Mouse (Mus musculus) CD4-positive, CD25-positive, alpha-beta regulatory T cell, adult 4 months (primary cell): Measurements from ENCODE around the gene Gm4981. TPM values are rescaled to one million over a fixed set of nuclear protein-coding genes. Genes with fewer than 3 reads are reported as not detected.
A peak's percentile ranks its signal among the peaks of the same experiment; 100 is the strongest.
"Not testable (repeated sequence)": the region's sequence is repeated elsewhere in the genome, so short reads cannot be mapped to it uniquely, and the experiment has no call there.

ENCODE experiments used
- ATAC-seq: one replicate; pipeline ENCODE4 v1.8.0; 2017
- polyA plus RNA-seq, 2 experiments: library from polyadenylated mRNA; unstranded; fragments of 100-300 nt; shearing (Covaris generic); gene quantifications; one replicate each; pipeline ENCODE4 v1.2.1; 2017

Gm4981 gene
- not detected for polyA plus RNA-seq

DNA sequence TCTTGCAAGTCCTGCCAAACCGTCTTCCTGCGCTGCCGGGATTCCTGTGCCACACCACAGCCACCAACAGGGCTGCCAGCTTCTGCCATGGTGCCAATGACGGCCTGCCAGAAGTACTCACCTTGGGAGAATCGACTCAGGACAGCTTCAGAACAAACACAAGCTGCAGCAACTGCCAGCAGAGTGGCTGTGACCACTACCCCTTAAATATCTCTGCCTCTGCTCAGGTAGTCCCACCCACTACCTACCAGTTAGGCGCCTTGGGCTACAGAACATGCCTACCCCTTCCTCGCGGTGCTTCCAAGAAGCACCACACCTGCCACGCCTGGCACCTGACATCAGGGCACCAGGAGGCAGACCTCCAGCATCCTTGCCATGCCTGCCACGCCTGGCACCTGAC, at the start of gene Gm4981:
Gm4981 (minus strand) TSS at position 89 of the 400 bp plus-strand sequence.
- no peak for ATAC-seq

DNA sequence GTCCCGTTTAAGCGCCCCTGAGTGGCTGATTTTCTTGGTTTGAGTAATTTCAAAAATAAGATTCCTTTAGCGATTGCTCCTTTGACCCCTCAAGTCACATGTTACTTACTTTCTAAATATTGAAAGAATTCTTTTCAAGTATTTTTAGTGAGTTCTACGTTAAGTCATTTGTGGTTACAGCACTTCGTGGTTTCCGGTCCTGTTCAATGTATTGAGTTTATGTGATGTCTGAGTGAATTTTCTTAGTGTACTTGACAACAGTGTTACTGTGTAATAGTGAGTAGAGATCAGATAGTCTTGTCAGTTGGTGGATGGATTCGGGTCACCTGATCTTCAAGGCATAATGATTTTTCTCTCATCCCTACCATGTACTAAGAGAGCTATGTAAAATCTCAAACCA, 45.7 kb upstream of the Gm4981 start:
- peak; percentile 89 for ATAC-seq

DNA sequence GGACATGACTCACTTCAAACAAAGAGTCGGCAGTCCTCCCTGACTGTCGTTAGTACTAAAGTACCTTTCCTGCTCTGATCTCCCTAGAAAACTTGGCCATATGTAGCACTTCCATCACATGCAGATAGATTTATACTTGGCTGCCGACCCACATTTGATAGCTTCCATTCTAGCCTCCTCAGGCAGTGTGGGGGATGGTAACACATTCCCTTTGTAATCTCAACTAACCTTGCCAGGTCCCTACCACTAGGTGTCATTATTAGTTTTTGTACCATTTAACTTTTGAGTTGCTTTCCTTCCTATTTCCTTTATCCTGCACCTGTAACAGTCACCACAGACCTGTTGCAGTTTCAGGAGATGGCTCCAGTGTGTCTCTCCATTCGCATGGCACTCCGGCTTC, 22.0 kb upstream of the Gm4981 start:
- no peak for ATAC-seq

DNA sequence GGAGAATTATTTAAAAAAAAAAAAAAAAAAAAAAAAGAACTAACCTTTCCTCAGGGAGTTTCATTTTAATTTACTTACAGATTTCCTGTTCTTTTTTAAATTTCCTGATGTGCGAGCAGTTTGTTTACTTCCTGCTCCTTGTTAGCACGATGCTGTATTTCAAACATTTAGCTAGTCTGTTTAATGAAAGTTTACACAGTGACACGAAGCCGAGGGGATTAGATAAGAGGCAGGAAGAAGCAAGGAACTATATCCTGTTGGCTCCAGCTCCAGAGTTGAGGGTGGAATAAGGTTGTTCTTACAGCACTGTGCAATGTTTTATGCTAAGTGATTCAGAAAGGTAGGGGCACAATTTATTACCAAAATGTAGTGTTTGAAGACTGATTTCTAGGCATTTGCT, 19.5 kb upstream of the Gm4981 start:
- ATAC-seq = no peak

DNA sequence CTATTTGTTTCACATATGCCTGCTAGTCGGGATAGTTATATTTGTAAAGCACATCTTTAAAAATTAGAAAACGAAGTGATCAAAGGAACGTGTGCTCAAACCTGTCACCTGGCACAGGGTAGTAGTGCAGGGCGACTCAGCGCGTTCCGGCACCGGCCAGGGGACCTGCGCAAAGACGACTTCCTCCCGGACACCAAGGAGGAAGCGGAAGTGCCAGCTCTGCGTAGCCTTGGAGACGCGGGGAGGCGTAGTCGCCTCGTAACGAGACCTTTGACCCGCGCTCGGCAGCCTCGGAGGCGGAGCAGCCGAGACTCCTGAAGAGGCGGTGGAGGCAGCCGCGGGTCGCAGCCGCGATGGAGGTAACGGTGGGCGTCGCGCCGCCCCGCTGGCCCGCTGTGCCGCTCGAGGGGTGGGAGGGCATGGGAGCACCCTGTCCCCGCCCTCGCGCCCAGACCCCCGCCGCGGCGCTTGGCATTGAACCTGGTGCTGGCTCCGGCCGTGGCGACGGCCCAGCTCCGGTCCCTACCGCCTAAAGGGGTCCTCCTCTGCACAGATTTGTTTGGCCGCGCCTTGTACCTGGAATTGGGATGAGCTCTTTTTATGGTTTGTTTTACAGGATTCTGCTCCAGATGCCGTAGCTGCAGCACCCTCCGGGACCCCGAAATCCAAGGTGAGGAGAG, 18.9 kb upstream of the Gm4981 start, which contains the start of gene Gcc2:
Gcc2 (plus strand) TSS at position 285 of the 680 bp plus-strand sequence.
- ATAC-seq = peak; percentile 100

DNA sequence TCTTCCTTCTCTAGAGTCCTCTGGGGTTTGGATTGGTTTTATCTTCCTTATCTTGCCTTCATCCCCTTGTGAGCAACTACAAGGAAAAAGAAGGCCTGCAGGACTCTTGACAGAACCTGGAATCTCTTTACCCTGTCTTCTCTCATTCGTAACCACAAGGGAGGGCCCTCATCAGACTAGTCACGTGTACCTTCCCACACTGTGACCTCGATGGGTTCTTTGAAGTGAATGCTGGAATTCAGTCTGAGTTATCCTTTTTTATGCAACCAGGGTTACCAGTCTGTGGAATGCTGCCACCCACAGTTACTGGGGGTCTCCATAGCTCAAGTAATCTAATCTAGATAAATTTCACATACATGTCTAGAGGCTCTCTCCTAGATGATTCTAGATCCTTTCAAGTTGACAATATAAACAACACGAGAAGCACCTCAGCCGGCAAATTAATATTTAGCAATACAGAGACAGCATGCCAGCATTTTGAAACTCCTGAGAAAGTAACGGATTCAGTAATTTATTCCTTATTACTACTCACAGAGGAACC, 18.2 kb upstream of the Gm4981 start:
- no peak for ATAC-seq

DNA sequence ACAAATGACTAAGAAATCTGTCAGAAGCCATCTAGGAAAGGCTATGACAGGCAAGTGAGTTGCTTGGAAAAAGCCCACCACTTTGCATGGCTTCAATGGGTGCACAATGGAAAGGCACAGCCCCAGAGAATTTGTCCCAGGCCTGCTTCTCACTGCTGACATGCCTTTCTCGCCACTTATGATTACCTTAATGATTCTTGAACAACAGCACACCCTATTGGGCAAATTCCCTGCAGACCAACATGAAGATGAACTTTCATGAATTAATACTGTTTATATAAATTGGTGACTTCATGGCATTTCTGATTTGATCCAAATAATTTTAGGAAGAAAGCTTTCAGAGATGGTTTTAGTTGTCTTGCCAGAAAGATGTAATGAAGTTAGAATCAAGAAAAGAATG, 13.0 kb upstream of the Gm4981 start:
- no peak for ATAC-seq

DNA sequence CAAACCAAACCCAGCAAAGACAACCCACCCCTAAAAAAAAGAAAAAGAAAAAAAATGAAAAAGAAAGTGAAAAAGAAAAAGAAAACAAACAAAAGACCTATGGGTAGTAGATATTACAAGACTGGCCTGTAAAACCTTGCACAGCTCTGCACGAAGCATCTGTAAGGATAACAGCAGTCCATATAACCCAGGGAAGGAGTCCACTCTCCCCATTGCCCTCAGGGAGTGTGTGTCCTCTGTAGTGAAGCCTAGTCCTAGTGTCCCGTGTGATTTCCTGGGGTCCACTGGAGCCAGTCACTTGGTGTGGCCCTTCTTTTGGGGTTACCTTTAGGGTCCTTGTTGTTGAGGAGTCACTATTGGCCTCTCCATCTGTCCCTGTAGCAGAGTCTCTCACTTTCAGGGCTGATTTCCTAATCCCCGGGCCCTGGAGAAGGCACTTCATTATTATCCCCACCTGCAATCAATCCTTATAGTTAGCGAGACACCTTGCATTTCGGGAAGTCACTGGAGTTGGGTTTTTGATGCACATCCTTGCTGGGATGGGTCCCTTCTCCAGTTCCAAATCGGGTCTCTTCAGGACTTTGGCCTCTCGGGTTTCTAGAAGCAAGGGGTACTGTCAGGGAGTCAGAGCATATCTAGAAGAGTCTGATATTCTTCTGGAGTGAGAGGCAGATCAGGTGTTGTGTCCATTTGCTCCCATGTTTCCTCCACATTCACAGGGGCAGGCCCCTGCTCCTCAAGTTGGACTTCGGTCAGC, 2.7 kb upstream of the Gm4981 start:
- ATAC-seq = not testable (repeated sequence)

DNA sequence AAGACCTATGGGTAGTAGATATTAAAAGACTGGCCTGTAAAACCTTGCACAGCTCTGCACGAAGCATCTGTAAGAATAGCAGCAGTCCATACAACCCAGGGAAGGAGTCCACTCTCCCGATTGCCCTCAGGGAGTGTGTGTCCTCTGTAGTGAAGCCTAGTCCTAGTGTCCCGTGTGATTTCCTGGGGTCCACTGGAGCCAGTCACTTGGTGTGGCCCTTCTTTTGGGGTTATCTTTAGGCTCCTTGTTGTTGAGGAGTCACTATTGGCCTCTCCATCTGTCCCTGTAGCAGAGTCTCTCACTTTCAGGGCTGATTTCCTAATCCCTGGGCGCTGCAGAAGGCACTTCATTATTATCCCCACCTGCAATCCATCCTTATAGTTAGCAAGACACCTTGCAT, 1.5 kb downstream of the Gm4981 start:
- ATAC-seq = not testable (repeated sequence)

DNA sequence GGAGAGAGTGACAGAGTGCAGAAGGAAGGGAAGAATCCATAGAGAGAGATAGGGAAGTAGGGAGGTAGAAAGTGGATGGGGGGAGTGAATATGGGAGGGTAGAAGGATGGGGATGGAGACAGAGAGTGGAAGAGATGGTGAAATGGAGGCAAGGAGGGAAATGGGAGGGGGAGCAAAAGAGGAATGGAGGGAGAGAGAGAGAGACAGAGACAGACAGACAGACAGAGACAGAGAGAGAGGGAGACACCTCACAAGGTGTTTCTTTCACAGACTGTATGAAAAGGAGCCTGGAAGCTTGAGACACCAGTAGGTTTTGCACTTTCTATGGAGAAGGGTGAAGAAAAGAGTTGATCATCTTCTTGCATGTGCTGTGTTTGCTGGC, 2.8 kb downstream of the Gm4981 start:
- not testable (repeated sequence) for ATAC-seq

DNA sequence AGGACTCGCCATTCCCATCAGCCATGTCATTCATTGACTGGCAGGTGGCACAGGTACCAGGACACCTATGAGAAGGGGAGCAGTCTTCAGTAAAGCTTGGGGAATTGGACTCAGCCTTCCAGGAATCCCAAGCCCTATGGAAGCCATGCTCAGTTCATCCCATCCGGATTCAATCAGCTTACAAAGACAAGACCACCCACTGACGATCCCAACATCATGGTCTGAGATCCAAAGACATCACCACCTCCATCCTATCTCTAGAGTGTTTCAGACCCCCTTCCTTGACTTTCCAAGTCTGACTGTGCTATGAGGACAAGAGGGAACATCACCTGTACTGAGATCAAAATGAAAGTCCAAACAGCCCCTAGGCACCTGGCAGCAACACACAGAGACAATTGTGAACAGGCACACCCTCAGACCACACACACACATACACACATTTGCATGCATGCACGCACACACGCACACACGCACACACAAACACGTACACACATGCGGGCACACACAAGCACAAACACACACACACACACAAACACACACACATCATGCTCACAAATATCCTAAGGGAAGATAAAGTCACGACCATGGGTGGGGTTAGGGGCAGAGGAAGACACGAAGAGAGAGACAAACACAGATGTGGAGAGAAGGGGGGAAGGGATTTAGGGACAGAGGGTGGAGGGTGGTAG, 3.3 kb downstream of the Gm4981 start:
- not testable (repeated sequence) for ATAC-seq

DNA sequence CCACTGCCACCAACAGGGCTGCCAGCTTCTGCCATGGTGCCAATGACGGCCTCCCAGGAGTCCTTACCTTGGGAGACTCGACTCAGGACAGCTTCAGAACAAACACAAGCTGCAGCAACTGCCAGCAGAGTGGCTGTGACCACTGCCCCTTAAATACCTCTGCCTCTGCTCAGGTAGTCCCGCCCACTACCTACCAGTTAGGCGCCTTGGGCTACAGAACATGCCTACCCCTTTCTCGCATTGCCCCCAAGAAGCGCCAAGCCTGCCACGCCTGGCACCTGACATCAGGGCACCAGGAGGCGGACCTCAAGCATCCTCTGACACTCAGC, 3.9 kb downstream of the Gm4981 start, which contains the start of gene Duxf3:
Duxf3 (minus strand) TSS at position 35 of the 329 bp plus-strand sequence.
- not testable (repeated sequence) for ATAC-seq

DNA sequence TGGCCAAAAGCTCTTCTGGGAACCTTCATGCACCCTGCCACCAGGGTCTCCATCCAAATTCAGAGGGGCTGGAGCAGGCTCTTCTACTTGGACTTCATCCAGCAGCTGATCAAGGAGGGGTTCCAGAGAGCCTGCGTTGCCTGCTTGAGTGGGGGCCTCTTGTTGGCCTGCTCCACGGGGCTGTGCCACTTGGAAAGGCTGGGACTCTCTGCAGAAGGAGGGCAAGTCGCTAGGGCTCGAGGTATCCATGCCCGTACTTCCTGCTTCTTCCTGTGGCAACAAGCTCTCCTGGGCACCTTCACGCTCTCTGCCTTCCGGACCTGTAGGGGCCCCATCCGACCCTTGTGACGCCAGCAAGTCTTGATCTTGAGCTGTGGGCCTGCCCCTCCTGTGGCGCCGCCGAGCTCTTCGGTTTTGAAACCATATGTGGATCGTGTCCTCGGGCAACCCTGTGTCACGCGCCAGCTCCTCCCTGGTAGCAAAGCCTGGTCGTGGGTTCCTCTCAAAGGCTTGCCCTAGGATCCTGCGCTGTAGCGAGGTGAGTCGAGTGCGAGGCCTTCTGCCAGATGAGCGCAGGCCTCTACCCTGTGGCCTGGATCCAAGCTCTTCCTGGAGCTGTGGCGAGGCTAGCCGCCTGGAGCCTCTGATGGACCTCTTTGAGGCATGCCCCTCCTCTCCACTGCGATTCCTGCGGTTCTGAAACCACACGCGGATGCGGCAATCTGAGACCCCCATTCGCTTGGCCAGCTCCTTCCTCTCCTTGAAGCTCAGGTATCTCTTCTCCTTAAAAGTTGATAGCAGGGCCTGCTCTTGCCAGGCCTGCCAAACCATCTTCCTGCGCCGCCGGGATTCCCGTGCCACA, 4.5 kb downstream of the Gm4981 start:
- peak; percentile 20 for ATAC-seq

DNA sequence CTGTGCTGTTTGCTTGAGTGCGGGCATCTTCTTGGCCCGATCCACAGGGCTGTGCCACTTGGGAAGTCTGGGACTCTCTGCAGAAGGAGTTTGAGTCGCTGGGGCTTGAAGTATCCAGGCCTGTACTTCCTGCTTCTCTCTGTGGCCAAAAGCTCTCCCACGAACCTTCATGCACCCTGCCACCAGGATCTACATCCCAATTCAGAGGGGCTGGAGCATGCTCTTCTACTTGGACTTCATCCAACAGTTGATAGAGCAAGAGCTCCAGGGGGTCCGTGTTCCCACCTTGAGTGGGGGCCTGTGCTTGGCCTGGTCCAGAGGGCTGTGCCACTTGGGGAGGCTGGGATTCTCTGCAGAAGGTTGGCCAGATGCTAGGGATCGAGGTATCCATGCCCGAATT, 5.4 kb downstream of the Gm4981 start:
- not testable (repeated sequence) for ATAC-seq

DNA sequence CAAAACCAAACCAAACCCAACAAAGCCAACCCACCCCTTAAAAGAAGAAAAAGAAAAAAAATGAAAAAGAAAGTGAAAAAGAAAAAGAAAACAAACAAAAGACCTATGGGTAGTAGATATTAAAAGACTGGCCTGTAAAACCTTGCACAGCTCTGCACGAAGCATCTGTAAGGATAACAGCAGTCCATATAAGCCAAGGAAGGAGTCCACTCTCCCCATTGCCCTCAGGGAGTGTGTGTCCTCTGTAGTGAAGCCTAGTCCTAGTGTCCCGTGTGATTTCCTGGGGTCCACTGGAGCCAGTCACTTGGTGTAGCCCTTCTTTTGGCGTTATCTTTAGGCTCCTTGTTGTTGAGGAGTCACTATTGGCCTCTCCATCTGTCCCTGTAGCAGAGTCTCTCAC, 6.5 kb downstream of the Gm4981 start:
- ATAC-seq = not testable (repeated sequence)

DNA sequence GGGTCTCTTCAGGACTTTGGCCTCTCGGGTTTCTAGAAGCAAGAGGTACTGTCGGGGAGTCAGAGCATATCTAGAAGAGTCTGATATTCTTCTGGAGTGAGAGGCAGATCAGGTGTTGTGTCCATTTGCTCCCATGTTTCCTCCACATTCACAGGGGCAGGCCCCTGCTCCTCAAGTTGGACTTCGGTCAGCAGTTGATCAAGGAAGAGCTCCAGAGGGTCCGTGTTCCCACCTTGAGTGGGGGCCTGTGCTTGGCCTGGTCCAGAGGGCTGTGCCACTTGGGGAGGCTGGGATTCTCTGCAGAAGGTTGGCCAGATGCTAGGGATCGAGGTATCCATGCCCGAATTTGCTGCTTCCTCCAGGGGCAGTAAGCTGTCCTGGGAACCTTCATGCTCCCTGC, 8.7 kb downstream of the Gm4981 start:
- ATAC-seq = not testable (repeated sequence)

DNA sequence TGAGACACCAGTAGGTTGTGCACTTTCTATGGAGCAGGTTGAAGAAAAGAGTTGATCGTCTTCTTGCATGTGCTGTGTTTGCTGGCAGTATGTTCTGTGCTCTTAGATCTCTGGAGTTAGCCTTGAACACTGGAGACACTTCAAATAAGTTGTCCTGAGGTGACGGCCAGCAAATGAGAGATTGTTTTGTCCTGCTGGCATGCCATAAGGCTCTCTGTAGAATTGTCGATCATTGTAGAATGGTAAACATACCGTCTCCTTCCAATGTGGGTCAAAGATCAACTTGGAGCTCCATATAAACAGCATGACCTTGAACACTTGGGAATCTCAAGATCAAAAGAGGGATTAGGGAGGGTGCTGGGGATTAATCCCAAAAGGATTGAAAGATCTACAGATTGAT, 10.1 kb downstream of the Gm4981 start:
- ATAC-seq = not testable (repeated sequence)

DNA sequence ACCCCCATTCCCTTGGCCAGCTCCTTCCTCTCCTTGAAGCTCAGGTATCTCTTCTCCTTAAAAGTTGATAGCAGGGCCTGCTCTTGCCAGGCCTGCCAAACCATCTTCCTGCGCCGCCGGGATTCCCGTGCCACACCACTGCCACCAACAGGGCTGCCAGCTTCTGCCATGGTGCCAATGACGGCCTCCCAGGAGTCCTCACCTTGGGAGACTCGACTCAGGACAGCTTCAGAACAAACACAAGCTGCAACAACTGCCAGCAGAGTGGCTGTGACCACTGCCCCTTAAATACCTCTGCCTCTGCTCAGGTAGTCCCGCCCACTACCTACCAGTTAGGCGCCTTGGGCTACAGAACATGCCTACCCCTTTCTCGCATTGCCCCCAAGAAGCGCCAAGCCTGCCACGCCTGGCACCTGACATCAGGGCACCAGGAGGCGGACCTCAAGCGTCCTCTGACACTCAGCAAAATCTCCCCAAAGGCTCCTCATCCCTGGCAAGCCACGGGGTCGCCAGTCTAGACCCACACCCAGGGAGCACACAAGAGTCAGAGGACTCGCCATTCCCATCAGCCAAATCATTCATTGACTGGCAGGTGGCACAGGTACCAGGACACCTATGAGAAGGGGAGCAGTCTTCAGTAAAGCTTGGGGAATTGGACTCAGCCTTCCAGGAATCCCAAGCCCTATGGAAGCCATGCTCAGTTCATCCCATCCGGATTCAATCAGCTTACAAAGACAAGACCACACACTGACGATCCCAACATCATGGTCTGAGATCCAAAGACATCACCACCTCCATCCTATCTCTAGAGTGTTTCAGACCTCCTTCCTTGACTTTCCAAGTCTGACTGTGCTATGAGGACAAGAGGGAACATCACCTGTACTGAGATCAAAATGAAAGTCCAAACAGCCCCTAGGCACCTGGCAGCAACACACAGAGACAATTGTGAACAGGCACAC, 11.4 kb downstream of the Gm4981 start, which contains the start of gene AW822073:
AW822073 (minus strand) TSS at position 104 of the 959 bp plus-strand sequence.
- ATAC-seq = not testable (repeated sequence)

DNA sequence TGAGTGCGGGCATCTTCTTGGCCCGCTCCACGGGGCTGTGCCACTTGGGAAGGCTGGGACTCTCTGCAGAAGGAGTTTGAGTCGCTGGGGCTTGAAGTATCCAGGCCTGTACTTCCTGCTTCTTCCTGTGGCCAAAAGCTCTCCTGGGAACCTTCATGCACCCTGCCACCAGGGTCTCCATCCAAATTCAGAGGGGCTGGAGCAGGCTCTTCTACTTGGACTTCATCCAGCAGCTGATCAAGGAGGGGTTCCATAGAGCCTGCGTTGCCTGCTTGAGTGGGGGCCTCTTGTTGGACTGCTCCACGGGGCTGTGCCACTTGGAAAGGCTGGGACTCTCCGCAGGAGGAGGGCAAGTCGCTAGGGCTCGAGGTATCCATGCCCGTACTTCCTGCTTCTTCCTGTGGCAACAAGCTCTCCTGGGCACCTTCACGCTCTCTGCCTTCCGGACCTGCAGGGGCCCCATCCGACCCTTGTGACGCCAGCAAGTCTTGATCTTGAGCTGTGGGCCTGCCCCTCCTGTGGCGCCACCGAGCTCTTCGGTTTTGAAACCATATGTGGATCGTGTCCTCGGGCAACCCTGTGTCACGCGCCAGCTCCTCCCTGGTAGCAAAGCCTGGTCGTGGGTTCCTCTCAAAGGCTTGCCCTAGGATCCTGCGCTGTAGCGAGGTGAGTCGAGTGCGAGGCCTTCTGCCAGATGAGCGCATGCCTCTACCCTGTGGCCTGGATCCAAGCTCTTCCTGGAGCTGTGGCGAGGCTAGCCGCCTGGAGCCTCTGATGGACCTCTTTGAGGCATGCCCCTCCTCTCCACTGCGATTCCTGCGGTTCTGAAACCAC, 12.3 kb downstream of the Gm4981 start:
- peak; percentile 29 for ATAC-seq

DNA sequence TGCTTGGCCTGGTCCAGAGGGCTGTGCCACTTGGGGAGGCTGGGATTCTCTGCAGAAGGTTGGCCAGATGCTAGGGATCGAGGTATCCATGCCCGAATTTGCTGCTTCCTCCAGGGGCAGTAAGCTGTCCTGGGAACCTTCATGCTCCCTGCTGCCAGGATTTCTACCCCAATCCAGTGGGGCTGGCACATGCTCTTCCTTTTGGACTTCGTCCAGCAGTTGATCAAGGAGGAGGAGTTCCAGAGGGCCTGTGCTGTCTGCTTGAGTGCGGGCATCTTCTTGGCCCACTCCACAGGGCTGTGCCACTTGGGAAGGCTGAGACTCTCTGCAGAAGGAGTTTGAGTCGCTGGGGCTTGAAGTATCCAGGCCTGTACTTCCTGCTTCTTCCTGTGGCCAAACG, 13.3 kb downstream of the Gm4981 start:
- ATAC-seq = not testable (repeated sequence)
